Mouse (Mus musculus): ENCODE measurements at regions not wholly inside any gene's neighbourhood (a gene's known extent, or its start where the extent isn't known, plus 50 kb on each side); places are given as distances from the start of the nearest gene placed in this dataset.

DNA sequence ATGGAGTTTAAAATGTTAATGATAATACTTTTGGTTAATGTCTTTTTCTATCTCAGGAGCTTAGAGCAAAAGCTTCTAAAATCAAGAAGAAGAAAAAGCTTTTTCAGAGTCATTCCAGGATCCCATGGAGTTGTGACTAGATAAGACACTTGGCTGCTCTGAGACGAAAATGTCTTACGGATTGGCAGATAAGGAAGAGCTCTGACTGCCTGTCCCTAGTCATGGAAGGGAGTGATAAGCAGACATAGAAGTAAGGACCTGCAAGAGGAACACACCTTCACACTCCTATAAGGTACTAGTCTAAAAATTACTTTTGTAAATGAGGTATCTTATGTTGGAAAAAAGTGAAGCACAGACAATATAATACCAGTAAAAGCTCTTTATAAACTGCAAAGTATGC, 260.2 kb downstream of the Sv2b start:
- TF ChIP-seq GATA1 (IDR thresholded peaks at IDR 0.05; ENCODE audit: borderline replicate concordance, low read length) (no peak), FLI1 (IDR thresholded peaks at IDR 0.05; ENCODE audit: low read length) (no peak)

Data from megakaryocyte, embryonic 14.5 days (primary cell).